ENCODE assay signal across 25 mouse cellular contexts in the genomic region with DNA sequence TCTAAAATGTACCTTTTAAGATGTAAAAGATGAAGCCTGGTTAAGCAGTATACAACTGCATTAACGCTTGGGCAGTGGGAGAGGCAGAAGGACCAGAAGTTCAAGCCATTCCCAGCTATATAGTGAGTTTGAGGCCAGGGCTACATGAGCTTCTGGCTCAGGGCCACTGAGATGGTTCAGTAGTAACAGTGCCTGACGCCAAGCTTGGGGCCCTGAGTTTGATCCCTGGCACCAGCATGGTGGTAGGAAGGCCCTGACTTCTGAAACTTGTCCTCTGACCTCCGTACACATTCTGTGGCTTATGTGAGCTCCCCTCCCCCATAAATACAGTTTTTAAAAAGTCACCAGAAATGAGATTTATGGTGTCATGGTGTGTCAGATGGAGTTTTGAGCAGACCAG. TPM values are rescaled to one million over a fixed set of nuclear protein-coding genes. Genes with fewer than 3 reads are reported as not detected.
"Had no signal": no experiment of that assay in that cellular context is flagged by ENCODE, and none has a peak within 500 bp of the region (broad histone marks: within the 10 kb centered on the region; RNA-seq: fewer than 3 reads in every experiment).

No protein-coding gene starts in this region.

- DNase-seq: gastrocnemius, adult 2 months; gastrocnemius, postnatal 10 days; gastrocnemius, postnatal 25 days; heart, adult 18-20 months; heart, postnatal 10 days; heart, postnatal 4 days; kidney, postnatal 10 days; liver; liver, embryonic 13.5 days; liver, postnatal 0 days had no signal

- H3K27ac ChIP-seq: gastrocnemius, adult 2 months; heart, embryonic 10.5 days; hindbrain, embryonic 10.5 days; hindbrain, embryonic 12.5 days; hindbrain, embryonic 14.5 days; intestine, embryonic 15.5 days; layer of hippocampus, adult 2 months; left cerebral cortex, adult 2 months; limb, embryonic 10.5 days; limb, embryonic 12.5 days; liver, embryonic 13.5 days; liver, embryonic 15.5 days had no signal

- H3K36me3 ChIP-seq: intestine, embryonic 15.5 days had no signal

- H3K27me3 ChIP-seq: heart, embryonic 12.5 days; hindbrain, embryonic 12.5 days; intestine, embryonic 15.5 days; limb, embryonic 12.5 days; liver, embryonic 13.5 days; liver, embryonic 15.5 days had no signal

- H3K9me3 ChIP-seq: heart, embryonic 10.5 days; heart, embryonic 12.5 days; hindbrain, embryonic 10.5 days; hindbrain, embryonic 12.5 days; intestine, embryonic 15.5 days; limb, embryonic 10.5 days; limb, embryonic 12.5 days; liver, embryonic 13.5 days; liver, embryonic 15.5 days had no signal

- ATAC-seq: forebrain, embryonic 16.5 days; hindbrain, embryonic 16.5 days; inflammation-experienced regulatory T-cells, adult 6 months; intestine, embryonic 15.5 days; intestine, postnatal 0 days; liver, postnatal 0 days had no signal

- H3K4me3 ChIP-seq: gastrocnemius, adult 2 months; heart, embryonic 10.5 days; heart, embryonic 12.5 days; hindbrain, embryonic 10.5 days; hindbrain, embryonic 12.5 days; intestine, embryonic 15.5 days; layer of hippocampus, adult 2 months; left cerebral cortex, adult 2 months; limb, embryonic 10.5 days; limb, embryonic 12.5 days; liver, embryonic 13.5 days; liver, embryonic 15.5 days had no signal

- H3K4me2 ChIP-seq: heart, embryonic 12.5 days; hindbrain, embryonic 12.5 days; hindbrain, embryonic 14.5 days; intestine, embryonic 15.5 days; limb, embryonic 12.5 days; liver, embryonic 13.5 days; liver, embryonic 15.5 days had no signal

- H3K9ac ChIP-seq: heart, embryonic 12.5 days; hindbrain, embryonic 12.5 days; hindbrain, embryonic 14.5 days; intestine, embryonic 15.5 days; limb, embryonic 12.5 days; liver, embryonic 13.5 days; liver, embryonic 15.5 days; liver, postnatal 0 days had no signal

RNA-seq across cellular contexts. Expression of gene Mycl, which starts 26.1 kb away (rescaled TPM):
- polyA plus RNA-seq: inflammation-experienced regulatory T-cells, adult 6 months had no signal
